Mouse (Mus musculus) left cerebral cortex, adult 2 months (tissue): Measurements from ENCODE around the gene Farp1. TPM values are rescaled to one million over a fixed set of nuclear protein-coding genes. Genes with fewer than 3 reads are reported as not detected.

Experiments
- DNase-seq, 2 experiments: peaks; one replicate each; pipeline ENCODE4 v3.0.0; 2021 to 2022; ENCODE audit warnings: low spot score in 2 of 2, mixed read lengths in 1 of 2; ENCODE audit errors: extremely low spot score in 1 of 2
- H3K27ac ChIP-seq: fragments of 200-600 bp; 2 replicates; pipeline ENCODE4 v1.8.1; 2022
- H3K4me3 ChIP-seq: fragments of 200-600 bp; 2 replicates; pipeline ENCODE4 v1.8.1; 2022
- CTCF ChIP-seq: fragments of 200-600 bp; IDR thresholded peaks from 2 replicates; pipeline ENCODE4 v1.8.1; 2022; ENCODE audit warnings: antibody characterized with exemption, mild to moderate bottlenecking, moderate library complexity
- intact Hi-C: fragments of 180-260 bp; cut with DNase I; formaldehyde crosslinking; loops from one replicate; pipeline ENCODE4 v1.15.1; 2025
- total RNA-seq, 2 experiments: library from RNA; stranded (reverse); gene quantifications; 2 replicates each; pipeline ENCODE4 v1.2.3; 2021

Gene Farp1
- total RNA-seq, 2 experiments from 2014 or later: 142 to 152 TPM

GRCm38 (mm10) chr14:121108439-121109115, 73.6 kb downstream of the Farp1 start:
- Histone ChIP-seq H3K4me3 (no peak overlapping the region), H3K27ac (peak overlapping the region; percentile 75)
- no peak for DNase-seq
- intact Hi-C loops: loop anchor here (5.0 kb wide), 1 partner anchor 71 kb away; the partner anchor contains the start of gene Farp1
- no peak for TF ChIP-seq CTCF

DNA sequence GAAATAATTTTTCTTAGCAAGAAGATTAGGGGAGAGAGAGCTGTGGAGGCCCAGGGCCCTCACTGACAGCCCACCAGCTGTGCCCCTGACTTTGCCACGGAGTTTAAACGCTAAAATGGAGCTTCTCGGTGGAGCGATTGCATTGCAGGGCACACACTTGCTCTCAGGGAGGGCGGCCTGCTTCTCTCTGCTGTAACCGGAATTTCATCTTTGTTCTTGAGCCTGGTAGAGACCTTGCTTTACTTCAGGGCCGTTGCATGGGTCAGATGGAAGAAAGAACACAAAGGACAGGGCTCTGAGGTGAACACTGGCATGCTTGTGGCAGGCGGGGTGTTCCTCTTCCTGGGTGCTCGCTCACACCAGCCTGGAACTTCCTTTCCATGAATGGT, 74.1 kb downstream of the Farp1 start:
- no peak for TF ChIP-seq CTCF
- intact Hi-C loops: loop anchor here (5.0 kb wide), 1 partner anchor 72 kb away; the partner anchor contains the start of gene Farp1
- Histone ChIP-seq H3K27ac (peak overlapping the region; percentile 75), H3K4me3 (no peak overlapping the region)
- no peak for DNase-seq

DNA sequence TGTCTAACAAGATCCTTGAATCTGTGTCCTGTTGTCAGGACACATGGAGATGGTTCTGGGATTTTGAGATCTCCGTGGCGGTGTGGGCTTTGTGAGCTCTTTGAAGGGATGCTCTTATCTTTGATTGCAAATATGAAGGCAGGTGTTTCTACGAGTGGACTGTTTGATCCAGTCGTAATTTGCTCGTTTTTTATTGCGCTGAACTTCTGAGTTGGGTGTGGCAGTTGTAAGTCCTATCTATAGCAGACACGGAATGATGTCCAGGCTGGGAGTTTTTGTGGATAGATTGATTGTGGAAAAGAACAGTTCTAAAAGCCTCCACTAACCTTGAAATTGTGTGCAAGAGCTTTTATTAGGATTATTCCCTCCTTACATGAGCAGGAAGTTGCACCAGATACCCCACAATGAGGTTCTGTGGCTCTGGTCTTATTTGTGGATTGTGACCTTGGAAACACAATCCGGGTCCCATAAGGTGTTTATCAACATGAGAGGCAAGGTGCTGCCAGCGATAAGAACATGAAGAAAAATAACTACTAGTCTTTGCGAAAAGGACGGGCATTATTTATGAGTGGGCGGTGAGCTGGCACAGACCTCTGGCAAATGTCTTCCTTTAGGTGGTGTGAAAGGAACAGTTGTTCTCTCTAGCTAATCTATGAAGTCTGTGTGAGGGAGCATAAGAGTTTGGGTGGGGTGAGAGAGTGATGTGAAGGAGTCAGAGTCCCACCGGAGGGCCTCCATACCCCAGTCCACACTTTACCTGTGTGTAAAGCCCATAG, 75.7 kb downstream of the Farp1 start:
- DNase-seq: no peak
- Histone ChIP-seq H3K27ac (peak overlapping the region; percentile 30; the same call in 1 of the 2 replicates), H3K4me3 (no peak overlapping the region)
- intact Hi-C loops: no loop called here
- TF ChIP-seq CTCF: no peak

GRCm38 (mm10) chr14:121112061-121112460, 77.1 kb downstream of the Farp1 start:
- intact Hi-C loops: no loop called here
- H3K4me3 ChIP-seq: no peak overlapping the region
- H3K27ac ChIP-seq: no peak overlapping the region; the same call in 1 of the 2 replicates
- no peak for DNase-seq
- no peak for TF ChIP-seq CTCF

DNA sequence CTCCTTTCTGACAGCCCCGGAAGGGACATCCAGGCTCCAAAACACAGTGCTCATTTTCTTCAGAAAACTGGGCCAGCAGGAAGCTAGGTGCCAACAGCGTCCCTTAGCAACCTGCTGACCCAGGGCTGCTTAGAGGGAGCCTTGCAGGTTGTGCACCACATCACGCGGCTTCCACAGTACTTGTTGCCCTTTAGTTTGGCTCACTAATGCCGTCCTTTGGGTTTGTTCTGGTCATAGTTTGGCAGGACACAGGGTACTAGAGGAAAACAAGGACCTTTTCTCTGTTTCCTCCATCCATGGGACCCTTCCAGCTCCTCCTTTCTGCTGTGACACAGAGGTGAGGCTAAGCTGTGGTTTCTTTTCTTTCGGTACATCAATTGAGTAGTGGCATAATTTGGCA, 78.8 kb downstream of the Farp1 start:
- Histone ChIP-seq H3K27ac (no peak overlapping the region; the same call in 1 of the 2 replicates), H3K4me3 (no peak overlapping the region)
- DNase-seq: peak in 1 of 2 experiments; percentile 58
- intact Hi-C loops: no loop called here
- TF ChIP-seq CTCF: no peak

DNA sequence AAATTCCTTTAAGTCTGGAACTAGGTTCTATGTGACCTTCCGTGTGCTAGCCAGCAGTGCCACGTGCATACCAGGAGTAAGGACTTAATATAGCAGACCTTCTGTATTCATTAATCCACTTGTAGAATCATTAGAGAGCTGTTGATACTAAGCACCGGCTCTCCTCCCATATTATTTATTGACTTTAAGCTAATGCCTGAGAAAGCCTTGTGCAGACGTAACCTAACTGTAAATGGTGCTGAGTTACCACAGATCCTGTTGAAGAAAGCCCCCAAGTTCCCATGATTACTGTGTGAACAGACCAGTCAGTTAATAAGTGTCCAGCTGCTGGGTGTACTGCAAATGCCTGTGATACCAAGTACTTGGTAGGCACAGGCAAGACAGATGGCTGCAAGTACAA, 81.7 kb downstream of the Farp1 start:
- Histone ChIP-seq H3K4me3 (no peak overlapping the region), H3K27ac (no peak overlapping the region)
- intact Hi-C loops: no loop called here
- TF ChIP-seq CTCF: no peak
- DNase-seq: no peak

- intact Hi-C loops: no loop called here
- H3K27ac ChIP-seq: no peak overlapping the region
- no peak for DNase-seq
- TF ChIP-seq CTCF: no peak; the same call in 1 of the 2 replicates
- no peak overlapping the region for H3K4me3 ChIP-seq
Observed at GRCm38 (mm10) chr14:121118860-121119259, 83.9 kb downstream of the Farp1 start.

- no peak overlapping the region for H3K4me3 ChIP-seq
- no peak for TF ChIP-seq CTCF
- DNase-seq: no peak
- intact Hi-C loops: loop anchor here (10.0 kb wide), 1 partner anchor 287 kb away; no protein-coding TSS in a partner anchor
- H3K27ac ChIP-seq: no peak overlapping the region
Observed at GRCm38 (mm10) chr14:121121664-121122063, 86.7 kb downstream of the Farp1 start.

DNA sequence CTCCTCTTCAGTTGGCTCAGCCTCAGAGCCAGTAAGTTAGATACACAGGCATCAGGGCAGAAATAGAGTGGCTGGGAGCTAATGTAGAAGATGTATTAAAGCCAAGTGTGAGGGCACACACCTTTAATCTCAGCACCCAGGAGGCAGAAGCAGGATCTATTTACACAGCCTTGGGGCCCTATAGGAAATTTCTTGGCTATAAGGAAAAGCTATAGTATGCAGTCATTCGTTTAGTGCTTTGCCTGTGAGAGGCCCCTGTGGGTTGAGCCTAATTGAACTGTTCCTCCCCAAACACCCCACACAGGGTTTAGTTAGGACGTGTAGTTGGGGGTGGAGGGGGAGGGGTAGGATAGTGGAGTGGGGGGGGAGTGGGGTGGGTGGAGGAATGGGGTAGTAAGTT, 87.9 kb downstream of the Farp1 start:
- no peak overlapping the region for H3K27ac ChIP-seq
- no peak overlapping the region for H3K4me3 ChIP-seq
- no peak for TF ChIP-seq CTCF
- no peak for DNase-seq
- intact Hi-C loops: loop anchor here (10.0 kb wide), 1 partner anchor 288 kb away; no protein-coding TSS in a partner anchor

DNA sequence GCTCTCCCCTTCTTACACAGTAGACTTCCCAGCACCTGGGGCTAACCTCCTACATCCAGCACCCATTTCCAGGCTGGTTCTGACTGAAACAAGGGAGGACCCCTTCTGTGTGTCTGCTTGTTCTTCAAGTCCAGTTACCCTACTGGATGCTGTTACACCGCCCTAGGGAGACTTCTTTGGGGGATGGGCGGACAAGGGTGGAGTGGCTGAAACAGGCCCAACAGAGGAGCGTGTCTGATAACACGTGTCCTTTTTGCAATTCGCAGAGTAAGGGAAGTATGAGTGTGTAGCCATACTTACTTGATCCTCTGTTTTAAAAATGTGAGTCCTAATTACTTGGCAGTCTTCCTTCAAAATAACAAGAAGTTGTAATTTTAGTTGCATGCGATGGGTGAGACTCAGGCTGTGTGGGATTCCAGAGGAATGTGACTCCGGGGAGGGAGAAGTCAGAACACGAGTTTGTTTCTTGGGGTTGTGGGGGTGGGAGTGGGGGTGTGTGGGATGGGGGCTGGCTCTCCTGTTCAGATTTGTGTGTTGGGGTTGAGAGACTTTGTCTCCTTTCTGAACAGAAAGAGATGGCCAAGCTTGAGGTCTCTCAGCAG, 89.5 kb downstream of the Farp1 start:
- no peak overlapping the region for H3K4me3 ChIP-seq
- H3K27ac ChIP-seq: no peak overlapping the region
- intact Hi-C loops: loop anchor here (10.0 kb wide), 1 partner anchor 290 kb away; no protein-coding TSS in a partner anchor
- no peak for TF ChIP-seq CTCF
- DNase-seq: no peak

DNA sequence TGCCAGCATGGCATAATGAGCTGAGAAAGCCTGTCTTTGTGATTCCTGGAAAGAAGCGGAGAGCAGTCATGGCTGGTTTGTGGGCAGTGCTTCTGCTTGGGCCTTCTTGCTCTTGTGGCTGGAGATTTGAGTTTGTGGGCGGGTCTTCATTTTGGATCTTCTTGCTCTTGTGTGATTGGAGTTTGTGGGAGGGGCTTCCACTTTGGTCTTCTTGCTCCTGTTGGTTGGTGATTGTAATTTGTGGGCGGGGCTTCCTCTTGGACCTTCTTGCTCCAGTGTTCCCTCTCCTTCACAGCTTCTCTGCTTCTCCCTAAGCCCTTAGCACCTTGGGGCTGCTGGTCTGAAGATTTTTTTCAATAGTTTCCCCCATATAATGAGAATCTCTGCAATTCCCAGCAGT, 90.7 kb downstream of the Farp1 start:
- intact Hi-C loops: loop anchor here (2.0 to 10.0 kb wide), 2 partner anchors 61 to 291 kb away; no protein-coding TSS in a partner anchor

GRCm38 (mm10) chr14:121126291-121126690, 91.3 kb downstream of the Farp1 start:
- no peak for TF ChIP-seq CTCF
- Histone ChIP-seq H3K4me3 (no peak overlapping the region), H3K27ac (no peak overlapping the region)
- intact Hi-C loops: loop anchor here (2.0 to 10.0 kb wide), 2 partner anchors 61 to 291 kb away; no protein-coding TSS in a partner anchor
- DNase-seq: no peak

More for the DNA sequence above, 90.7 kb downstream of the Farp1 start:
- TF ChIP-seq CTCF: no peak
- no peak for DNase-seq
- H3K27ac ChIP-seq: no peak overlapping the region
- H3K4me3 ChIP-seq: no peak overlapping the region
